Mouse (Mus musculus): ENCODE results near the gene Crybg3.

DNA sequence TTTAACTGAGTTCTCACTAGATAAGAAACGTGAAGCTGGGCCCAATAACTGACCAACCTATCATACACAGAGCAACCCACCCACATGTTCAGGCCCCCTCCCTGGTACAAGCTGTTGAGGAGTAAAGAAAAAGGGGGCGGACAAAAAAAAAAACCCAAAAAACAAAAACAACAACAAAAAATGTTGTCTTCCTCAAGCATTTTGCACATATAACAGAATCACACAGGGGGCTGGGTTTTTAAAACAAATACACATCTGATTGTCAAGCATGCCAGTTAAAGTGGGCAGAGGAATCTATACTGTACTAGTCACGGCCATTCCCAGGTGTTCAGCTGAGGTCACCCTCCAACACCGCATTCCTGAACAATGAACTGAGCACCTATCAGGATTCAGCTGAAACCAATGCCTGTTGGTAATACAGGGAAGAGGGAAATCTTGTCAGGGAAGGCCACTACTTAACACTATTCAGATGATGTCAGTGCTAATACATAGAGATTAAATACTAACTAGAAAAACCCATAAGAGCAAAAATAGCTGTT, 15.0 kb downstream of the Crybg3 start:
- TF ChIP-seq POLR2A (IDR thresholded peaks at IDR 0.05; ENCODE audit: low read depth, low read length) (no peak), CTCF (IDR thresholded peaks at IDR 0.05; ENCODE audit: borderline replicate concordance, insufficient read depth, low read length) (no peak)
